9 mouse cellular contexts compared by ENCODE assay signal in the genomic region with DNA sequence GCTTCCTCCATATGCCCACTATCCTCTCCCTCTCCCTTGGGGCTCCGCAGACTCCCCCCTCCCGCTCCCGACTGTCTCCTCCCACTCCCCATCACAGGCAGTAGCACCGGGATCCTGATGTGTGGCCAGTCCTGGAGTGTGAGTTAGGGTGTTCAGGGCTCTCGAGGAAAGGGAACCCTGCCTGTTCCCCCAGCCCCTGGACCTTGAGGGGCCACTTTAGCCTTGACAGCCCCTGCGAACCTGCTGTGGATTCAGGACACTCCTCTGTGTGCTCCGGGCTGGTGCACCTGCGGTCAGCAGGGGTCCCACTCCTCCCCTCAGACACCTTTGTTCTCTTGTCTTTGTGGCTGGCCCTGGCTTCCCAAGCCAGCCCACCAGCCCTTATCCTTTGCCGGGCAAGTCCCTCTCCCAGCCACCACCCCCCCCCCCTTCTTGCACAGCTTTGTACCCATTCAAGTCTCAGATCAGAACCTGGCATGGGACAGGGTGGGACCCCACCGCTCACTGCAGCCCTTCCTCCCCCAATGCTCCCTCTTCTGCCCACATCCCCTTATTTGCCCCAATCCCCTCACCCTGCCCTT. TPM values are rescaled to one million over a fixed set of nuclear protein-coding genes. Genes with fewer than 3 reads are reported as not detected.
A peak's percentile ranks its signal among the peaks of the same experiment; 100 is the strongest.
DNase-seq lines count a peak whose midpoint lies in the region; ATAC-seq and TF ChIP-seq lines count a peak whose summit lies in the region.
"Had no signal": no experiment of that assay in that cellular context is flagged by ENCODE, and none has a peak within 500 bp of the region (broad histone marks: within the 10 kb centered on the region; RNA-seq: fewer than 3 reads in every experiment).

No protein-coding gene starts in this region.

- peaks cover 40% of the 10 kb centered on the region for H3K27me3 ChIP-seq in lung, embryonic 14.5 days (ENCODE audit: insufficient read depth, low read length)
- H3K27me3 ChIP-seq in forebrain, embryonic 16.5 days (replicated peaks; ENCODE audit: control insufficient read depth, insufficient read depth, low read length): peaks cover 26% of the 10 kb centered on the region
- H3K27me3 ChIP-seq in liver, embryonic 16.5 days (ENCODE audit: control insufficient read depth, insufficient read depth, low read depth, low read length): peaks cover 45% of the 10 kb centered on the region
- peaks cover 24% of the 10 kb centered on the region; the same call in 1 of the 2 replicates for H3K27me3 ChIP-seq in stomach, embryonic 16.5 days (ENCODE audit: control insufficient read depth, insufficient read depth, low read length)

- DNase-seq in lung, embryonic 14.5 days: no peak
- no peak for DNase-seq in lung, postnatal 36 days
- DNase-seq in adrenal gland, adult 2 months: no peak
- DNase-seq in spleen, postnatal 4 days (ENCODE audit: low spot score in 2 of 2): no peak
- no peak for DNase-seq in right cerebral cortex, postnatal 10 days (ENCODE audit: low spot score in 2 of 2)
- DNase-seq: kidney, postnatal 25 days had no signal

- peak overlapping the region; percentile 6; the same call in 1 of the 2 replicates for H3K9ac ChIP-seq in lung, embryonic 14.5 days
- peak overlapping the region; percentile 80 for H3K9ac ChIP-seq in forebrain, embryonic 16.5 days (replicated peaks; ENCODE audit: low read depth, low read length)
- H3K9ac ChIP-seq in liver, embryonic 16.5 days (ENCODE audit: low read depth, low read length): no peak overlapping the region
- H3K9ac ChIP-seq in stomach, embryonic 16.5 days (ENCODE audit: low read length): peak overlapping the region; percentile 61

- peak overlapping the region; percentile 65 for H3K4me2 ChIP-seq in lung, embryonic 14.5 days
- peak overlapping the region; percentile 50 for H3K4me2 ChIP-seq in forebrain, embryonic 16.5 days (ENCODE audit: low read length)
- peak overlapping the region; percentile 26; the same call in 1 of the 2 replicates for H3K4me2 ChIP-seq in liver, embryonic 16.5 days (ENCODE audit: low read depth, low read length)
- peak overlapping the region; percentile 64 for H3K4me2 ChIP-seq in stomach, embryonic 16.5 days (ENCODE audit: low read depth, low read length)

- WGBS in lung, embryonic 14.5 days: 3% methylated on average over 10 of the region's 10 CpGs
- WGBS in forebrain, embryonic 16.5 days: 0% methylated on average over 10 of the region's 10 CpGs
- 2% methylated on average over 10 of the region's 10 CpGs for WGBS in liver, embryonic 16.5 days (ENCODE audit: insufficient replicate concordance)
- WGBS in stomach, embryonic 16.5 days: 4% methylated on average over 10 of the region's 10 CpGs

- H3K36me3 ChIP-seq in lung, embryonic 14.5 days (ENCODE audit: insufficient read depth): no peaks in the 10 kb centered on the region
- H3K36me3 ChIP-seq in forebrain, embryonic 16.5 days (ENCODE audit: control insufficient read depth, insufficient read depth): no peaks in the 10 kb centered on the region
- H3K36me3 ChIP-seq in liver, embryonic 16.5 days (ENCODE audit: control insufficient read depth, insufficient read depth): no peaks in the 10 kb centered on the region
- no peaks in the 10 kb centered on the region for H3K36me3 ChIP-seq in stomach, embryonic 16.5 days (ENCODE audit: control insufficient read depth, insufficient read depth, low read length)

- H3K4me3 ChIP-seq in lung, embryonic 14.5 days (ENCODE audit: low read depth, low read length): peak overlapping the region; percentile 34; the same call in 1 of the 2 replicates
- H3K4me3 ChIP-seq in forebrain, embryonic 16.5 days (replicated peaks; ENCODE audit: low read length): peak overlapping the region; percentile 49
- H3K4me3 ChIP-seq in liver, embryonic 16.5 days (ENCODE audit: low read depth, low read length): no peak overlapping the region; the same call in 1 of the 2 replicates
- H3K4me3 ChIP-seq in stomach, embryonic 16.5 days (replicated peaks; ENCODE audit: low read length): peak overlapping the region; percentile 44

- peak; percentile 32; the same call in 1 of the 2 replicates for ATAC-seq in lung, embryonic 14.5 days (ENCODE audit: insufficient read depth)
- ATAC-seq in forebrain, embryonic 16.5 days: peak; percentile 29
- 0 out of 2 replicates have a peak, but pooled peaks have one; percentile 9 for ATAC-seq in liver, embryonic 16.5 days (ENCODE audit: low read depth)
- ATAC-seq in stomach, embryonic 16.5 days (ENCODE audit: insufficient read depth, low FRiP score): 0 out of 2 replicates have a peak, but pooled peaks have one; percentile 12

- H3K4me1 ChIP-seq in lung, embryonic 14.5 days (ENCODE audit: insufficient read depth): no peaks in the 10 kb centered on the region
- peaks cover 42% of the 10 kb centered on the region for H3K4me1 ChIP-seq in forebrain, embryonic 16.5 days (replicated peaks; ENCODE audit: control insufficient read depth, insufficient read depth, low read length)
- no peaks in the 10 kb centered on the region for H3K4me1 ChIP-seq in liver, embryonic 16.5 days (ENCODE audit: control insufficient read depth, low read depth, low read length)
- H3K4me1 ChIP-seq in stomach, embryonic 16.5 days (ENCODE audit: control insufficient read depth, insufficient read depth, low read length): peaks cover 12% of the 10 kb centered on the region

- TF ChIP-seq CTCF in lung, embryonic 14.5 days (IDR thresholded peaks at IDR 0.05; ENCODE audit: low read depth): no peak

- H3K9me3 ChIP-seq in lung, embryonic 14.5 days (ENCODE audit: low read depth, low read length): no peaks in the 10 kb centered on the region
- no peaks in the 10 kb centered on the region for H3K9me3 ChIP-seq in forebrain, embryonic 16.5 days (ENCODE audit: control insufficient read depth, low read length)
- H3K9me3 ChIP-seq in liver, embryonic 16.5 days (replicated peaks; ENCODE audit: control insufficient read depth, low read length): no peaks in the 10 kb centered on the region
- no peaks in the 10 kb centered on the region for H3K9me3 ChIP-seq in stomach, embryonic 16.5 days (replicated peaks; ENCODE audit: control insufficient read depth, low read length)

- H3K27ac ChIP-seq in lung, embryonic 14.5 days (ENCODE audit: low read depth): no peak overlapping the region
- peak overlapping the region; percentile 65 for H3K27ac ChIP-seq in forebrain, embryonic 16.5 days (ENCODE audit: low read length)
- H3K27ac ChIP-seq in liver, embryonic 16.5 days (ENCODE audit: low read length): no peak overlapping the region
- H3K27ac ChIP-seq in stomach, embryonic 16.5 days (ENCODE audit: low read length): no peak overlapping the region

RNA-seq across cellular contexts. Expression of a gene that starts 10.0 kb away (rescaled TPM):
- polyA plus RNA-seq in lung, embryonic 14.5 days (2014; fragmentation: Nextera tagmentation; extraction: Ambion mirVana): 1.5 and 1.6 TPM in 2 replicates
- 2.2 and 3.0 TPM in 2 replicates for polyA plus RNA-seq in forebrain, embryonic 16.5 days (2015; fragmentation: Nextera tagmentation; extraction: Ambion mirVana)
- 26.5 and 33.0 TPM in 2 replicates for polyA plus RNA-seq in liver, embryonic 16.5 days (2015; fragmentation: Nextera tagmentation; extraction: Ambion mirVana)
- polyA plus RNA-seq in stomach, embryonic 16.5 days (2015; fragmentation: Nextera tagmentation; extraction: Ambion mirVana): 3.1 and 3.5 TPM in 2 replicates
- 1 to 10 TPM; 2.5 to 3.3 TPM for total RNA-seq in adrenal gland, adult 2 months (2021)
- 2.5 and 3.2 TPM in 2 replicates for polyA plus RNA-seq in adrenal gland, adult 2 months (2012; rRNA removed)

RNA-seq across cellular contexts. Expression of a gene that starts 22.8 kb away (rescaled TPM):
- polyA plus RNA-seq in lung, embryonic 14.5 days (2014; fragmentation: Nextera tagmentation; extraction: Ambion mirVana): 26.7 and 26.9 TPM in 2 replicates
- 37.3 and 41.6 TPM in 2 replicates for polyA plus RNA-seq in forebrain, embryonic 16.5 days (2015; fragmentation: Nextera tagmentation; extraction: Ambion mirVana)
- 5.8 and 6.0 TPM in 2 replicates for polyA plus RNA-seq in liver, embryonic 16.5 days (2015; fragmentation: Nextera tagmentation; extraction: Ambion mirVana)
- 16.1 TPM in 2 replicates for polyA plus RNA-seq in stomach, embryonic 16.5 days (2015; fragmentation: Nextera tagmentation; extraction: Ambion mirVana)
- total RNA-seq in adrenal gland, adult 2 months (2021): 10 to 100 TPM; 66.8 to 75.8 TPM
- 50.5 and 67.4 TPM in 2 replicates for polyA plus RNA-seq in adrenal gland, adult 2 months (2012; rRNA removed)

RNA-seq across cellular contexts. Expression of a gene that starts 51.4 kb away (rescaled TPM):
- polyA plus RNA-seq in lung, embryonic 14.5 days (2014; fragmentation: Nextera tagmentation; extraction: Ambion mirVana): 0.95 and 1.0 TPM in 2 replicates
- 0.70 and 1.1 TPM in 2 replicates for polyA plus RNA-seq in forebrain, embryonic 16.5 days (2015; fragmentation: Nextera tagmentation; extraction: Ambion mirVana)
- 0.47 TPM in 1 of 2 replicates, not detected in the other for polyA plus RNA-seq in liver, embryonic 16.5 days (2015; fragmentation: Nextera tagmentation; extraction: Ambion mirVana)
- polyA plus RNA-seq in stomach, embryonic 16.5 days (2015; fragmentation: Nextera tagmentation; extraction: Ambion mirVana): 46.3 and 53.3 TPM in 2 replicates
- total RNA-seq in adrenal gland, adult 2 months (2021): under 1 TPM; 0.14 to 0.26 TPM
- 0.03 and 0.31 TPM in 2 replicates for polyA plus RNA-seq in adrenal gland, adult 2 months (2012; rRNA removed)

RNA-seq across cellular contexts. Expression of a gene that starts 51.6 kb away (rescaled TPM):
- polyA plus RNA-seq in lung, embryonic 14.5 days (2014; fragmentation: Nextera tagmentation; extraction: Ambion mirVana): 49.2 and 55.0 TPM in 2 replicates
- 14.0 and 14.7 TPM in 2 replicates for polyA plus RNA-seq in forebrain, embryonic 16.5 days (2015; fragmentation: Nextera tagmentation; extraction: Ambion mirVana)
- polyA plus RNA-seq in liver, embryonic 16.5 days (2015; fragmentation: Nextera tagmentation; extraction: Ambion mirVana): 9.7 and 11.5 TPM in 2 replicates
- polyA plus RNA-seq in stomach, embryonic 16.5 days (2015; fragmentation: Nextera tagmentation; extraction: Ambion mirVana): 35.1 and 36.0 TPM in 2 replicates
- 100 to 1,000 TPM in 1 of 2 experiments, 10 to 100 TPM in 1; 84.6 to 135 TPM for total RNA-seq in adrenal gland, adult 2 months (2021)
- polyA plus RNA-seq in adrenal gland, adult 2 months (2012; rRNA removed): 216 and 273 TPM in 2 replicates

RNA-seq across cellular contexts. Expression of a gene that starts 55.0 kb away (rescaled TPM):
- 77.0 and 78.1 TPM in 2 replicates for polyA plus RNA-seq in lung, embryonic 14.5 days (2014; fragmentation: Nextera tagmentation; extraction: Ambion mirVana)
- polyA plus RNA-seq in forebrain, embryonic 16.5 days (2015; fragmentation: Nextera tagmentation; extraction: Ambion mirVana): 56.6 and 58.7 TPM in 2 replicates
- polyA plus RNA-seq in liver, embryonic 16.5 days (2015; fragmentation: Nextera tagmentation; extraction: Ambion mirVana): 19.7 and 21.2 TPM in 2 replicates
- 54.9 and 57.8 TPM in 2 replicates for polyA plus RNA-seq in stomach, embryonic 16.5 days (2015; fragmentation: Nextera tagmentation; extraction: Ambion mirVana)
- total RNA-seq in adrenal gland, adult 2 months (2021): 100 to 1,000 TPM in 1 of 2 experiments, 10 to 100 TPM in 1; 75.8 to 128 TPM
- polyA plus RNA-seq in adrenal gland, adult 2 months (2012; rRNA removed): 121 and 125 TPM in 2 replicates

Comparison
In these comparisons a context has a peak if more than half of its experiments do, and no peak if none do; other contexts are left out.
1. RNA of a gene that starts 51.4 kb away (polyA plus RNA-seq): 46.3 to 53.3 TPM in stomach, embryonic 16.5 days; 0.70 to 1.1 TPM in forebrain, embryonic 16.5 days, 0.95 to 1.0 TPM in lung, embryonic 14.5 days, 0.47 TPM in liver, embryonic 16.5 days and 0.03 to 0.31 TPM in adrenal gland, adult 2 months; every median in the first group is over 10 times any median in the second.
2. Peak in every context shown above with its lines, with median percentiles within 50 percentile points of each other: ATAC-seq and H3K4me2 ChIP-seq.